Mouse (Mus musculus): ENCODE data around the gene Ralgps1. TPM values are rescaled to one million over a fixed set of nuclear protein-coding genes. Genes with fewer than 3 reads are reported as not detected.

Gene Ralgps1
- polyA plus RNA-seq, 2 experiments, result 3.5 to 5.4 TPM

GRCm38 (mm10) chr2:33230701-33231100, 140.6 kb downstream of the Ralgps1 start:
- Histone ChIP-seq H3K27ac (replicated peaks; ENCODE audit: low read depth, low read length) (no peak overlapping the region), H3K9ac (ENCODE audit: low read depth, low read length, severe bottlenecking) (no peak overlapping the region), H3K4me1 (ENCODE audit: control insufficient read depth, insufficient read depth, low read length) (peaks cover 3% of the 10 kb centered on the region), H3K4me2 (replicated peaks; ENCODE audit: low read depth, low read length, severe bottlenecking) (no peak overlapping the region), H3K27me3 (ENCODE audit: control insufficient read depth, insufficient read depth, low read length) (no peaks in the 10 kb centered on the region), H3K36me3 (ENCODE audit: control insufficient read depth, insufficient read depth, low read length) (peaks cover 42% of the 10 kb centered on the region), H3K9me3 (ENCODE audit: control insufficient read depth, low read length) (no peaks in the 10 kb centered on the region), H3K4me3 (replicated peaks; ENCODE audit: low read length) (no peak overlapping the region)
- 53% methylated on average over 10 of the region's 10 CpGs for WGBS
- TF ChIP-seq POLR2A (IDR thresholded peaks at IDR 0.05; ENCODE audit: borderline replicate concordance, extremely low read depth, insufficient read depth, insufficient read length), result no peak
- DNase-seq (ENCODE audit: low spot score) (no peak), ATAC-seq (ENCODE audit: low FRiP score, low read depth) (no peak)

GRCm38 (mm10) chr2:33228551-33228950, 142.7 kb downstream of the Ralgps1 start:
- no peaks in the 10 kb centered on the region for H3K9me3 ChIP-seq (ENCODE audit: control insufficient read depth, low read length)
- no peak overlapping the region for H3K4me3 ChIP-seq (replicated peaks; ENCODE audit: low read length)
- peaks cover 34% of the 10 kb centered on the region for H3K36me3 ChIP-seq (ENCODE audit: control insufficient read depth, insufficient read depth, low read length)
- TF ChIP-seq POLR2A (IDR thresholded peaks at IDR 0.05; ENCODE audit: borderline replicate concordance, extremely low read depth, insufficient read depth, insufficient read length), result no peak
- H3K9ac ChIP-seq (ENCODE audit: low read depth, low read length, severe bottlenecking), result no peak overlapping the region
- no peaks in the 10 kb centered on the region for H3K27me3 ChIP-seq (ENCODE audit: control insufficient read depth, insufficient read depth, low read length)
- WGBS, result 92% methylated on average over 14 of the region's 15 CpGs
- DNase-seq (ENCODE audit: low spot score), result no peak
- H3K27ac ChIP-seq (replicated peaks; ENCODE audit: low read depth, low read length), result no peak overlapping the region
- no peak for ATAC-seq (ENCODE audit: low FRiP score, low read depth)
- H3K4me1 ChIP-seq (ENCODE audit: control insufficient read depth, insufficient read depth, low read length), result no peaks in the 10 kb centered on the region
- H3K4me2 ChIP-seq (replicated peaks; ENCODE audit: low read depth, low read length, severe bottlenecking), result no peak overlapping the region

- H3K4me1 ChIP-seq (ENCODE audit: control insufficient read depth, insufficient read depth, low read length), result 0 out of 2 replicates have a peak, but pooled peaks cover 3% of the 10 kb centered on the region
- TF ChIP-seq POLR2A (IDR thresholded peaks at IDR 0.05; ENCODE audit: borderline replicate concordance, extremely low read depth, insufficient read depth, insufficient read length), result no peak
- ATAC-seq (ENCODE audit: low FRiP score, low read depth) (no peak), DNase-seq (ENCODE audit: low spot score) (no peak)
- no peak overlapping the region for H3K27ac ChIP-seq (replicated peaks; ENCODE audit: low read depth, low read length)
- H3K9me3 ChIP-seq (ENCODE audit: control insufficient read depth, low read length), result no peaks in the 10 kb centered on the region
- no peak overlapping the region for H3K4me2 ChIP-seq (replicated peaks; ENCODE audit: low read depth, low read length, severe bottlenecking)
- no peak overlapping the region for H3K4me3 ChIP-seq (replicated peaks; ENCODE audit: low read length)
- H3K27me3 ChIP-seq (ENCODE audit: control insufficient read depth, insufficient read depth, low read length), result no peaks in the 10 kb centered on the region
- no peak overlapping the region for H3K9ac ChIP-seq (ENCODE audit: low read depth, low read length, severe bottlenecking)
- peaks cover 34% of the 10 kb centered on the region for H3K36me3 ChIP-seq (ENCODE audit: control insufficient read depth, insufficient read depth, low read length)
- 94% methylated on average over 11 of the region's 11 CpGs for WGBS
Measured at GRCm38 (mm10) chr2:33228077-33228476, 143.2 kb downstream of the Ralgps1 start.

- no peak overlapping the region for H3K4me3 ChIP-seq (replicated peaks; ENCODE audit: low read length)
- H3K36me3 ChIP-seq (ENCODE audit: control insufficient read depth, insufficient read depth, low read length), result peaks cover 38% of the 10 kb centered on the region
- ATAC-seq (ENCODE audit: low FRiP score, low read depth), result no peak
- 84% methylated on average over 7 of the region's 7 CpGs for WGBS
- no peaks in the 10 kb centered on the region for H3K9me3 ChIP-seq (ENCODE audit: control insufficient read depth, low read length)
- no peak for DNase-seq (ENCODE audit: low spot score)
- H3K4me1 ChIP-seq (ENCODE audit: control insufficient read depth, insufficient read depth, low read length), result peaks cover 9% of the 10 kb centered on the region
- TF ChIP-seq POLR2A (IDR thresholded peaks at IDR 0.05; ENCODE audit: borderline replicate concordance, extremely low read depth, insufficient read depth, insufficient read length), result no peak
- no peaks in the 10 kb centered on the region for H3K27me3 ChIP-seq (ENCODE audit: control insufficient read depth, insufficient read depth, low read length)
- H3K4me2 ChIP-seq (replicated peaks; ENCODE audit: low read depth, low read length, severe bottlenecking), result no peak overlapping the region
- no peak overlapping the region for H3K27ac ChIP-seq (replicated peaks; ENCODE audit: low read depth, low read length)
- H3K9ac ChIP-seq (ENCODE audit: low read depth, low read length, severe bottlenecking), result no peak overlapping the region
Measured at GRCm38 (mm10) chr2:33225921-33226320, 145.4 kb downstream of the Ralgps1 start.

- Histone ChIP-seq H3K9ac (ENCODE audit: low read depth, low read length, severe bottlenecking) (no peak overlapping the region), H3K36me3 (ENCODE audit: control insufficient read depth, insufficient read depth, low read length) (peaks cover 33% of the 10 kb centered on the region), H3K27ac (replicated peaks; ENCODE audit: low read depth, low read length) (no peak overlapping the region), H3K4me2 (replicated peaks; ENCODE audit: low read depth, low read length, severe bottlenecking) (no peak overlapping the region), H3K4me3 (replicated peaks; ENCODE audit: low read length) (no peak overlapping the region), H3K4me1 (ENCODE audit: control insufficient read depth, insufficient read depth, low read length) (peaks cover 30% of the 10 kb centered on the region), H3K27me3 (ENCODE audit: control insufficient read depth, insufficient read depth, low read length) (no peaks in the 10 kb centered on the region), H3K9me3 (ENCODE audit: control insufficient read depth, low read length) (no peaks in the 10 kb centered on the region)
- TF ChIP-seq POLR2A (IDR thresholded peaks at IDR 0.05; ENCODE audit: borderline replicate concordance, extremely low read depth, insufficient read depth, insufficient read length), result no peak
- no peak for DNase-seq (ENCODE audit: low spot score)
- no peak for ATAC-seq (ENCODE audit: low FRiP score, low read depth)
- WGBS, result 71% methylated on average over 10 of the region's 10 CpGs
Measured at GRCm38 (mm10) chr2:33223656-33224358, 147.5 kb downstream of the Ralgps1 start.

Measured in limb, embryonic 14.5 days (tissue).